Mouse (Mus musculus) MEL-GATA-1-ER (cell line): ENCODE data around the gene Cckar.
"Not testable (repeated sequence)": the region's sequence is repeated elsewhere in the genome, so short reads cannot be mapped to it uniquely, and the experiment has no call there.

ENCODE experiments used
- DNase-seq: peaks from one replicate; pipeline ENCODE4 v3.0.0-alpha.2; 2012; ENCODE audit warnings: low read depth; ENCODE audit errors: extremely low read depth

Gene Cckar

GRCm38 (mm10) chr5:53673493-53674150 is 33.9 kb downstream of the Cckar start:
- not testable (repeated sequence) for DNase-seq

DNA sequence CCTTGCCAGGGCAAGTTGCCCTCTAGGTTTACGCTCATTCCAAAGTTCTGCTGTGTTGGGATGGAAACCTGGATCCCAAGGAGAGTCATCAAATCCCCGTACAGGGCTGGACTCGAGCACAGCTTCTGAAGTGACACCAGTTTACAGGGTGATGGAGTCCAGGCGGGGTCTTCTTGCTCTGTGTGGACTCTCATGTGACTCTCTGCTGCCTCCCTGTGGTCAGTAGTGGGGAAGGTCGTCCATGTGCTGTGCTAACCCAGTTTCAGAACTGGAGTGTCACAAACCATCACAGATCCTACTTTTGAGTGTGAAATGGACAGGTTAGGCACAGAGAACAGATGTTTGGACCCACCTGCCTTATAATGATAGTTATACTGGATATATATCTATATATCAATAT is 35.2 kb downstream of the Cckar start:
- no peak for DNase-seq

DNA sequence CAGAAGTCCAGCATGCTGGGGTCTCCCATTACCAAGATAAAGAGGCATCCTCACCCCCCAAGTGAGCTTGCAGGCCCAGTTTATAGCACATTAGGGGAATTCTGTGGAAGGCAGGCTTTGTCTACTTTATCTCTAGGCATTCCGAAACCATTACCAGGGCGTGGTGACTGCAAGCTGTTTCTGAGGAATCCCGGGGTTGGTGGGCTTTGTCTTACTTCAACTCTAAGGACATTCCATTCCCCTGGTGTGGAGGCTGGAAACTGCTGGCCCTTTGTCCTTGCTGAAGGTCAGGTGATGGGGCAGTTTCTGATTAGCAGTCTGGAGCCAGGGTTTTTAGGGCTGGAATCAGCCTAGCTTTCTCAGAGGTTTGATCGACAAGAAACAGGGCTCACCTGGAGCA is 36.0 kb downstream of the Cckar start:
- no peak for DNase-seq

DNA sequence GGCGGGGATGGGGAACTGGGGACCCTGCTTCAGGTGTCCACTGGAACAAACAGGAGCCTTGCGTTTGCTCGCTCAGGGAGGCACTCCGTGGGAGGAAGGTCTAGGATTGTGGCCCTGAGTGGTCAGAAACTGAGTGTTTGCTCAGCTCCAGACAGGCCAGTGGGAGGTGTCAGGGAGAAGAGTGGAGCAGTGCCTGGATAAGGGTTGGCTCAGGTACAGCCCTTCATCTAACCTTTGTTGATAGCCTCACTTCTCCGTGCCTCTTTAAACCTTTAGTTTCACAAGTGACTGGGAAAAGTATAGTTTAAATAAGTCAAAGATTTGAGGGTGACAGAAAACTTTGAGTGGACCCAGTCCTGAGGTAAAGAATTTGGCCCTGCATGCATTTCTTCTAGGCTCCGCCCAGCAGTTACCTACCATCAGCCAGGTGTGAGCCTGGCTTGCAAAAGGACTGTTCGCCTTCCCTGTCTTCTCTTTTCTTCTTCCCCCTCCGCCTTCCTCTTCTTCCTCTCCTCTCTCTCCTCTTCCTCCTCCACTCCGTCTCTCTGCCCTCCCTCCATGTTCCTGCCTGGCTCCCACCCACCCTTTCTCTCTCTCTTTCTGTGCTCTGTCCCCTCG is 37.1 kb downstream of the Cckar start:
- no peak for DNase-seq

GRCm38 (mm10) chr5:53668021-53668420 is 39.5 kb downstream of the Cckar start:
- no peak for DNase-seq

DNA sequence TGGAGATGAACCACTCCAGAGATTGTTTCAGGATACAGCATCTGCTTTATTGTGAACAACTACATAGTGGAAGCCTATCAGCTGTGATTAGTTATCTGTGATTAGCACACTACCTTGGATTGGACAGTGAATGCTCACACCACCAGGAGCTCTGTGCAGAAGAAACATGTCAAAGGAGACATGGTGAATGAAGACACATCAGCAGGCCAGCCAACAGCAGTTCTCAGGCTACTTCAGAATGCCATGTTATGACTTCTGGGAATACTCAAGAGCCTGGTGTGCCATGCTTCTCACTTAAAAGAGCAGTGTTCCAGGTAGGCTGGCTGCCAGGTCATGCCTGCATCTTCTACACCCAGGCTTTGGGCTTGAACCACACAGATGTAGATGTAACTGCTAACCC is 43.8 kb downstream of the Cckar start:
- DNase-seq, result no peak

GRCm38 (mm10) chr5:53662413-53662812 is 45.1 kb downstream of the Cckar start:
- no peak for DNase-seq

DNA sequence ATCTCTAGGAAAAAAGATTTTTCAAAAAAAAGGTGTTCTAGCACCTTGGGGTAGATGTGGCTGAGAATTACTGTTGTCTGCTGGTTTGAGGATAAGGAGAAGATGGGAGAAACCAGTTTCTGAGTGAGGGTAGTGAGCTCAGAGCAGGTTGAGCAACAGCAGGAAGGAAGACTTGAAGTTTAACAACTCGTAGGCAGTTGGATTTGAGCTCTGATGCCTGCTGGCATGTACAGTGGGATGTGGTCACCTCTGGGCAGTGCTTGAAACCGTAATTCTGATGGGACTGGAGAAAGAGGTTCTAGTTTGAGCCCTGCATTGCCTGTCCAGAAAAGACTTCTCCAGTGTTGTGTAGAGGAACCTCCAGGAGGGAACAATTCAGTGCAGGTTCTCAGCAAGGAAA is 46.0 kb downstream of the Cckar start:
- no peak for DNase-seq

- no peak for DNase-seq
These were observed 49.6 kb downstream of the Cckar start for GRCm38 (mm10) chr5:53657925-53658324.

DNA sequence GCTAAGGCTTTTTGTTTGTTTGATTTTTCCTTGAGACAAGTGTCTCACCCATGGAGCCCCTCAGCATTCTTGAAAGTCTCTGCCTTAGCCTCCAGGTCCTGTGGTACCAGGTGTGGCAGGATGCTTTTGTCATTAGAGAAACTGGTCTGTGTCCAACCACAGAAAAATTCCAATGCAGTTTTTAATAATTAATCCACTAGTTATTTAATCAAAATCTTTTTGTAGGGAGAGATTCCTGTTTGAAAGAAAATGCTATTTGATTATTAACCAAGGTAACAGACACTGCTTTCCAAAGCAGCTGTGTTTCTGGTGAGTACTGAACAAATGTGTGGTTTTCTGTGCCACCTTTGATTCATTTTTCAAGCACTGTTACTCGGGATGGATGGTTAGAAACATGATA is 50.9 kb downstream of the Cckar start:
- no peak for DNase-seq
